Mouse (Mus musculus) heart, embryonic 16.5 days (tissue): ENCODE measurements around the gene Creb3l2. TPM values are rescaled to one million over a fixed set of nuclear protein-coding genes. Genes with fewer than 3 reads are reported as not detected.

Experiments used
- ATAC-seq: fragments of 200-750 bp; cut with Nextera tagmentation; replicated peaks from 2 replicates; pipeline ENCODE4 v1.8.0; 2017; ENCODE audit warnings: moderate number of reproducible peaks; ENCODE audit not compliant: insufficient read depth, low FRiP score; ENCODE audit errors: extremely low read depth
- H3K27ac ChIP-seq: fragments of 300-500 bp; sonication (generic); 2 replicates; pipeline ENCODE4 v1.5.1; 2014; ENCODE audit warnings: mild to moderate bottlenecking, low read length, control low read depth, moderate library complexity
- H3K27me3 ChIP-seq: fragments of 300-500 bp; sonication (generic); 2 replicates; pipeline ENCODE4 v1.6.1; 2014; ENCODE audit warnings: low read length, mixed read lengths; ENCODE audit not compliant: control insufficient read depth, insufficient read depth
- H3K36me3 ChIP-seq: fragments of 300-500 bp; sonication (generic); 2 replicates; pipeline ENCODE4 v1.6.1; 2014; ENCODE audit not compliant: control insufficient read depth, insufficient read depth
- H3K4me1 ChIP-seq: fragments of 300-500 bp; sonication (generic); 2 replicates; pipeline ENCODE4 v1.6.1; 2014; ENCODE audit warnings: low read length, mixed read lengths; ENCODE audit not compliant: control insufficient read depth, insufficient read depth
- H3K4me2 ChIP-seq: fragments of 300-500 bp; sonication (generic); 2 replicates; pipeline ENCODE4 v1.6.1; 2014; ENCODE audit warnings: low read depth, mild to moderate bottlenecking, control low read depth, low read length
- H3K4me3 ChIP-seq: fragments of 300-500 bp; sonication (generic); 2 replicates; pipeline ENCODE4 v1.5.1; 2014; ENCODE audit warnings: mild to moderate bottlenecking, control low read depth, low read length
- H3K9ac ChIP-seq: fragments of 300-500 bp; sonication (generic); 2 replicates; pipeline ENCODE4 v1.6.1; 2014; ENCODE audit warnings: low read length, control low read depth
- H3K9me3 ChIP-seq: fragments of 300-500 bp; sonication (generic); replicated peaks from 2 replicates; pipeline ENCODE4 v1.6.1; 2016; ENCODE audit warnings: low read length; ENCODE audit not compliant: control insufficient read depth
- WGBS: fragments of 180-500 bp; shearing (Covaris S2); extraction: QIAGEN DNeasy Blood & Tissue Kit; methylation state at CpG from one replicate; pipeline ENCODE4 v1.1.7; 2014; 5-methylcytosine and 5-hydroxymethylcytosine counted together
- polyA plus RNA-seq: library from polyadenylated mRNA; unstranded; fragments of >200 nt; fragmentation: Nextera tagmentation; extraction: Ambion mirVana; gene quantifications from 2 replicates; pipeline ENCODE4 v1.2.1, GENCODE M21; 2015

The Creb3l2 gene
- polyA plus RNA-seq, 1 experiment from 2014 or later: 28.2 TPM

DNA sequence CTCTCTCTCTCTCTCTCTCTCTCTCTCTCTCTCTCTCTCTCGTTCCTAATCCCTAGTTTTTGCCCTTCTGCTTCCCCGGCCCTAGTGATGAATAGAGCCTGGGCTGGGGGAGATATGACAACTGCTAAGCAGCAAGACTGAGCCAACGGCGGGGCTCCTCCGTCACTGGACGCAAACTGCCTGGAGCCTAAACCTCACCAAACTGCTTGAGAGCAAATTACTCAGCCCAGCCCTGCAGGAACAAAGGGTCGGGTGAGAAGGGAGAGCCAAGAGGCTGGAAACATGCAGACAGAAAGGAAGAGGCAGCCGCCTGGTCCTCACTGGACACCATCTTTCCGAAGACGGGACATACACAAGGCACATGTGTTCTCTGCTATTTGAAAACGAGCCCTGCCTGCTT is 76.8 kb downstream of the Creb3l2 start:
- H3K27me3 ChIP-seq: no peaks in the 10 kb centered on the region
- H3K4me1 ChIP-seq: peaks cover 29% of the 10 kb centered on the region
- peaks cover 20% of the 10 kb centered on the region for H3K36me3 ChIP-seq
- no peak overlapping the region; the same call in 1 of the 2 replicates for H3K27ac ChIP-seq
- WGBS: 47% methylated on average over 11 of the region's 11 CpGs
- peaks cover 4% of the 10 kb centered on the region for H3K9me3 ChIP-seq
- H3K4me3 ChIP-seq: no peak overlapping the region
- no peak overlapping the region for H3K4me2 ChIP-seq
- ATAC-seq: no peak
- no peak overlapping the region for H3K9ac ChIP-seq

DNA sequence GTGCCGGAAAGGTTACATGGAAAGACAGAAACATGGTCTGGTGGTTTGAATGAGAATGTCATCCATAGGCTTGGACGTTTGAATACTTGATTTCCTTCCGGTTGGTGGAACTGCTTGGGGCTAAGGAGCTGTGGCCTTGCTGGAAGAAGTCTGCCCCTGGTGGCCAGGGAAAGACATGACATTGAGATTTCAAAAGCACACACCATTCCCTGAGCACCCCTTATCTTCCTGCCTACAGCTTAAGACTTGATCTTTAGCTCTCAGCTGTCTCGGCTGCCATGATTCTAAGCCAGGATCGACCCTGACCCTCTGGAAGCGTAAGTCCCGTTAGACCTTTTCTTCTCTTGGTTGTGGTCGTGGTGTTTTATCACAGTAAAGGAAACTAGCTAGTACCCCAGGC is 77.6 kb downstream of the Creb3l2 start:
- Histone ChIP-seq H3K27me3 (no peaks in the 10 kb centered on the region), H3K27ac (no peak overlapping the region), H3K4me2 (no peak overlapping the region), H3K9me3 (peaks cover 4% of the 10 kb centered on the region), H3K36me3 (peaks cover 21% of the 10 kb centered on the region), H3K4me1 (peaks cover 32% of the 10 kb centered on the region), H3K9ac (no peak overlapping the region), H3K4me3 (no peak overlapping the region)
- whole genome bisulfite sequencing: 92% methylated on average over 8 of the region's 8 CpGs
- ATAC-seq: no peak

GRCm38 (mm10) chr6:37360813-37361385 is 81.0 kb downstream of the Creb3l2 start:
- no peaks in the 10 kb centered on the region for H3K27me3 ChIP-seq
- no peak overlapping the region for H3K4me3 ChIP-seq
- no peak overlapping the region for H3K27ac ChIP-seq
- no peak overlapping the region for H3K9ac ChIP-seq
- no peak for ATAC-seq
- H3K36me3 ChIP-seq: peaks cover 38% of the 10 kb centered on the region
- peaks cover 4% of the 10 kb centered on the region for H3K9me3 ChIP-seq
- WGBS: 52% methylated on average over 11 of the region's 11 CpGs
- H3K4me2 ChIP-seq: no peak overlapping the region
- peaks cover 13% of the 10 kb centered on the region for H3K4me1 ChIP-seq

- H3K9me3 ChIP-seq: no peaks in the 10 kb centered on the region
Measured at GRCm38 (mm10) chr6:37354449-37355179, 87.3 kb downstream of the Creb3l2 start.

GRCm38 (mm10) chr6:37353616-37354015 is 88.3 kb downstream of the Creb3l2 start:
- H3K9ac ChIP-seq: no peak overlapping the region
- H3K36me3 ChIP-seq: peaks cover 45% of the 10 kb centered on the region

More at GRCm38 (mm10) chr6:37354449-37355179, 87.3 kb downstream of the Creb3l2 start:
- peak overlapping the region; percentile 73 for H3K27ac ChIP-seq
- 0 out of 2 replicates have a peak overlapping the region, but pooled peaks have one; percentile 48 for H3K9ac ChIP-seq
- peak overlapping the region; percentile 20; the same call in 1 of the 2 replicates for H3K4me2 ChIP-seq
- no peaks in the 10 kb centered on the region for H3K27me3 ChIP-seq
- H3K36me3 ChIP-seq: peaks cover 50% of the 10 kb centered on the region
- peak; percentile 59 for ATAC-seq
- peaks cover 12% of the 10 kb centered on the region for H3K4me1 ChIP-seq
- WGBS: 13% methylated on average over 17 of the region's 17 CpGs
- H3K4me3 ChIP-seq: no peak overlapping the region

DNA sequence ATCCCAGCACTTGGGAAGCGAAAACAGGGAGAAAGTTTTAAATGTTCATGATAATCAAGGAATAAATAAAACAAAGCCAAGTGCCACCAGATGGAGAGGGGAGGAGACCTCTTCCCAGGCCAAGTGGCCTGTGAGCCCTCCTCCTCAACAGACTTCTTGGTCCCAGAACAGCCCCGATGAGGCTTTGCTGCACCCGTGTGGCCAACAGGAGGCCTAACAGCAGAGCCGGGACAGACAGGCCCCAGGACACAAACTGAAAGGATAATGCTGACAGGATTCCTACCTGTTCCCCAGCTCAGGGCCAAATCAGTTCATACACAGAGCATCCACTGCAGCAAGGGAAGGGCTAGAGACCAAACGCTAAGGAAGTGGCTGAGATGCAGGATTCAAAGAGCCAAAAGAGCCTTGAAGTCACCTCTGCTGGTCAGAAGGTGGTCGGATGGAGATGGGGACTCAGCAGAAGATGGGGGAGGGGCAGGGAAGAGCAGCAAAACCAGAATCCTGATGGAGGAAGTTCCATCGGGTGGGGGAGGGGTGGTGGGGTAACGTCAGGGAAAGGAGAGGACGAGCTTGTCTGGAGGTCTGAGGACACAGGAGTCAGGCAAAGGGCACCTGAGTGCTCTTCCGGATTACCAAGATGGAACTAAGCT is 90.1 kb downstream of the Creb3l2 start:
- Histone ChIP-seq H3K9me3 (no peaks in the 10 kb centered on the region), H3K36me3 (peaks cover 49% of the 10 kb centered on the region), H3K27ac (no peak overlapping the region), H3K4me3 (no peak overlapping the region), H3K4me1 (peaks cover 9% of the 10 kb centered on the region), H3K27me3 (no peaks in the 10 kb centered on the region), H3K4me2 (no peak overlapping the region), H3K9ac (no peak overlapping the region)
- 0 out of 2 replicates have a peak, but pooled peaks have one; percentile 47 for ATAC-seq
- 30% methylated on average over 10 of the region's 10 CpGs for WGBS

More at GRCm38 (mm10) chr6:37353616-37354015, 88.3 kb downstream of the Creb3l2 start:
- Histone ChIP-seq H3K9me3 (no peaks in the 10 kb centered on the region), H3K27me3 (no peaks in the 10 kb centered on the region), H3K4me1 (peaks cover 9% of the 10 kb centered on the region), H3K27ac (no peak overlapping the region), H3K4me3 (no peak overlapping the region), H3K4me2 (no peak overlapping the region)
- no peak for ATAC-seq
- 80% methylated on average over 9 of the region's 9 CpGs for WGBS

DNA sequence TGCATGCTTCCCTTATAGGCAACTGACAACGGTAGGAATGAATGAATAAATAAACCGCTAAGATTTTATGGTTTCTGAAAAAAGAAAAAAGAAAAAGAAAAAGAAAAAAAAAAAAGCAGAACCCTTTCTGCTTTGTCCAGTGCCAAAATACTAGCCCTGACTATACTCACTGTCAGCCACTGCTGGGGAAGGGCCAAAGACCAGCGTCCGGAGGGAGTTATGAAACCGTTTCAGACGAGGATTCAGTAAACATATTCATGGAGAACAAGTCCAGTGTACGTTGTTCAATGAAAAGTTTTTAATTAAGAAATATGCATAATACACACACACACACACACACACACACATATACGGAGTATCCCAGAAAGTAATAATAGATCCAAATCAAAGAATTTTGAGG is 91.6 kb downstream of the Creb3l2 start:
- H3K4me3 ChIP-seq: no peak overlapping the region
- H3K9me3 ChIP-seq: no peaks in the 10 kb centered on the region
- peaks cover 39% of the 10 kb centered on the region for H3K36me3 ChIP-seq
- 84% methylated on average over 8 of the region's 8 CpGs for WGBS
- ATAC-seq: no peak
- H3K9ac ChIP-seq: no peak overlapping the region
- no peaks in the 10 kb centered on the region for H3K27me3 ChIP-seq
- H3K4me1 ChIP-seq: peaks cover 5% of the 10 kb centered on the region
- no peak overlapping the region for H3K27ac ChIP-seq
- H3K4me2 ChIP-seq: no peak overlapping the region

GRCm38 (mm10) chr6:37347606-37348005 is 94.3 kb downstream of the Creb3l2 start:
- peaks cover 32% of the 10 kb centered on the region for H3K36me3 ChIP-seq
- H3K4me3 ChIP-seq: no peak overlapping the region
- H3K9ac ChIP-seq: no peak overlapping the region
- H3K27me3 ChIP-seq: no peaks in the 10 kb centered on the region
- no peaks in the 10 kb centered on the region for H3K9me3 ChIP-seq
- H3K4me1 ChIP-seq: no peaks in the 10 kb centered on the region
- no peak for ATAC-seq
- no peak overlapping the region for H3K27ac ChIP-seq
- 73% methylated on average over 5 of the region's 5 CpGs for WGBS
- H3K4me2 ChIP-seq: no peak overlapping the region

- ATAC-seq: no peak
- no peaks in the 10 kb centered on the region for H3K27me3 ChIP-seq
- no peaks in the 10 kb centered on the region for H3K9me3 ChIP-seq
- H3K4me2 ChIP-seq: no peak overlapping the region
- peaks cover 9% of the 10 kb centered on the region for H3K4me1 ChIP-seq
- no peak overlapping the region for H3K27ac ChIP-seq
- peaks cover 39% of the 10 kb centered on the region for H3K36me3 ChIP-seq
- H3K4me3 ChIP-seq: no peak overlapping the region
- 74% methylated on average over 5 of the region's 5 CpGs for WGBS
- no peak overlapping the region for H3K9ac ChIP-seq
Measured at GRCm38 (mm10) chr6:37338055-37338454, 103.9 kb downstream of the Creb3l2 start.
